ENCODE assay signal across 8 mouse cellular contexts in the genomic region with DNA sequence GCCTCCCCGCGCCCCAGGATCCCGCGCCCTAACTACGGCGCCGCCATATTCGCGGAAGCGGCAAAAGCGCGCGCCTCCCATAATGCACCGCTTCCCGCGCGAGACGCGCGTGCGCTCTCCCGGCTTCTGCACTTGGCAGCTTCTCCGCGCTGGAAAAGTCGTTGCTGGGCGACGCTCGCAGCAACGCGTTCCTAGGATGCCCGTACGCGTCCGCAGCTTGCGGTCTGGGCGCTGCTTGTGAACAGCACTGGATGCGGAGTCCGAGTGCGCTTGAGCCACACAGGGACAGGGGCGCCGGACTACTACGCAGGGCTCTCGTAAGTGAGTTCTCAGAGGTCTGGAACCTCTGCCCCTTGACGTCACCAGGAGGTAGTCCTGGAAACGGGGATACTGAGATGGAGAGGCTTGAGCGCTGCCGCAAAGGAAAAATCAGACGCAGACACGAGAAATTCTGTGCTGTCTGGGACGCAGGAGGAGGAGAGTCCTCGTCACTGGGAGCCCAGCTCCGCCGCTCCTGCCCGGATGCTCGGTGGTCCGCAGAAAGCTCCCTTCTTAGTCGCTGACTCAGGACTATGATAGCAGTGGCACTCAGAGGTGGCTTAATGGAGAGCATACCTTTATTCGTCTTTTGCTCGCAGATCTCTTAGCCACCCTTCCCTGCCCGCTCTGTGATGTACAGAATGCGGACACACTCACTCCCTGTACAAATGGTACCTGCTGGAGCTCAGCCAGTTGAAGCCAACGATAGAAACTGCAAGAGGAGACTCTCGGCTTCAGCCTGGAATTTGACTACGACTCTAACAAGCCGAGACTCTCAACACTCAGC. TPM values are rescaled to one million over a fixed set of nuclear protein-coding genes. Genes with fewer than 3 reads are reported as not detected.
DNase-seq lines count a peak whose midpoint lies in the region; ATAC-seq lines count a peak whose summit lies in the region.

A gene (minus strand): TSS at position 193 of the 826 bp plus-strand sequence.

- H3K36me3 ChIP-seq in hindbrain, embryonic 11.5 days (ENCODE audit: control insufficient read depth, insufficient read depth, low read length): no peaks in the 10 kb centered on the region

- peak within 1 kb of the TSS; percentile 96 for H3K9ac ChIP-seq in hindbrain, embryonic 11.5 days (ENCODE audit: low read depth, low read length)

- 1% methylated on average over 63 of the region's 65 CpGs for WGBS in hindbrain, embryonic 11.5 days

- H3K4me1 ChIP-seq in hindbrain, embryonic 11.5 days (replicated peaks; ENCODE audit: control insufficient read depth, insufficient read depth, low read length): no peaks in the 10 kb centered on the region

- no peaks in the 10 kb centered on the region for H3K27me3 ChIP-seq in hindbrain, embryonic 11.5 days (ENCODE audit: control insufficient read depth, insufficient read depth, low read length)

- H3K4me2 ChIP-seq in hindbrain, embryonic 11.5 days (replicated peaks; ENCODE audit: low read depth, low read length): peak within 1 kb of the TSS; percentile 84

- no peaks in the 10 kb centered on the region for H3K9me3 ChIP-seq in hindbrain, embryonic 11.5 days (ENCODE audit: control insufficient read depth, low read length)

- peak; percentile 91 for ATAC-seq in hindbrain, embryonic 11.5 days (ENCODE audit: low FRiP score)

- H3K4me3 ChIP-seq in hindbrain, embryonic 11.5 days (ENCODE audit: low read depth, low read length): peak within 1 kb of the TSS; percentile 96

- peak; percentile 96 for DNase-seq in MN1 (ENCODE audit: low spot score)
- DNase-seq in cerebellum, adult 9-10 months: peak; percentile 88
- DNase-seq in frontal cortex, adult 2 months (ENCODE audit: extremely low spot score in 1 of 2, low spot score in 1 of 2): peak; percentile 75 to 91
- DNase-seq in hindbrain, embryonic 11.5 days (ENCODE audit: low spot score): peak; percentile 98
- DNase-seq in layer of hippocampus, postnatal 10 days (ENCODE audit: low spot score in 2 of 2): peak; percentile 92 to 94
- DNase-seq in lung, postnatal 10 days: peak; percentile 94
- DNase-seq in ovary, postnatal 36 days (ENCODE audit: low spot score): peak; percentile 88
- DNase-seq in thymus, postnatal 25 days: peak; percentile 85

- H3K27ac ChIP-seq in hindbrain, embryonic 11.5 days (ENCODE audit: low read depth, low read length): peak within 1 kb of the TSS; percentile 72; the same call in 1 of the 2 replicates

RNA-seq across cellular contexts. Expression of the gene that starts here (rescaled TPM):
- 56.2 TPM in 2 replicates for polyA plus RNA-seq in frontal cortex, adult 2 months (2012; rRNA removed)
- 50.2 and 54.5 TPM in 2 replicates for polyA plus RNA-seq in hindbrain, embryonic 11.5 days (2014; fragmentation: Nextera tagmentation; extraction: Ambion mirVana)
- 10 to 100 TPM; 33.0 to 33.5 TPM for total RNA-seq in layer of hippocampus, postnatal 10 days (2021)

Comparison
In these comparisons a context has a peak if more than half of its experiments do, and no peak if none do; other contexts are left out.
1. Peak in every context shown above with its lines: DNase-seq, ATAC-seq, H3K4me3 ChIP-seq and H3K27ac ChIP-seq.